Mouse (Mus musculus) small intestine, adult 2 months (tissue): ENCODE data around the gene Cyb5d2.

Experiments
- CTCF ChIP-seq: fragments of 200-500 bp; IDR thresholded peaks from 2 replicates; pipeline ENCODE4 v1.5.1; 2012; ENCODE audit warnings: low read depth, mild to moderate bottlenecking, control low read depth, inconsistent platforms, low read length, moderate library complexity, mixed read lengths; ENCODE audit not compliant: insufficient replicate concordance, insufficient read length; ENCODE audit errors: extremely low read depth
- POLR2A ChIP-seq: fragments of 200-500 bp; IDR thresholded peaks from 2 replicates; pipeline ENCODE4 v1.6.1; 2012; ENCODE audit warnings: low read depth, mild to moderate bottlenecking, control low read depth, inconsistent platforms, low read length, moderate library complexity

DNA sequence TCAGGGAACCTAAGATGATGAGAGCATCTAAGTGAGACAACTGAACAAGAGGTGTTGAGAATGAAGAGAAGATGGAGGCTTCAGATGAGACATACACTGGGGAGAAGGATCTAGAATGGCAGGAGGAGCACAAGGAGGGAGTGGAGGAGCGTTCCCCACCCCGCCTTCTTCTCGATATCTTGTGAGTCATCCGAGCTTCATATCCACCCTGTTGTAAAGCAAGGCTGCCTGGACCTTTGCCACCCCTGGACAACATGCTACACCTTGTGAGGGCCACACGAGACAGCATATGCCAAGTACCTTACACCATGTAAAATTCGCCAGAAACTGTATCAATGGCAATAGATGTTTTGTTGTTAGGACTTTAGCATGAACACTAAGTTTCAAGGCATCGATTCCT lies 25.1 kb upstream of the Cyb5d2 start:
- no peak for TF ChIP-seq CTCF
- TF ChIP-seq POLR2A: no peak
